Mouse (Mus musculus) layer of hippocampus, adult 8-10 months (tissue): ENCODE results near the gene Mcoln2. TPM values are rescaled to one million over a fixed set of nuclear protein-coding genes. Genes with fewer than 3 reads are reported as not detected.
"Not testable (repeated sequence)": the region's sequence is repeated elsewhere in the genome, so short reads cannot be mapped to it uniquely, and the experiment has no call there.

Source experiments
- DNase-seq, 2 experiments: peaks; one replicate each; pipeline ENCODE4 v3.0.0; 2022; ENCODE audit warnings: low spot score in 2 of 2
- total RNA-seq, 4 experiments: library from RNA; stranded (reverse); gene quantifications; 2 replicates each; pipeline ENCODE4 v1.2.4; 2022

Mcoln2 gene
- total RNA-seq, 4 experiments from 2014 or later = 0.34 to 0.36 TPM; not detected in 2

GRCm38 (mm10) chr3:146184992-146185657 lies 35.5 kb downstream of the Mcoln2 start:
- DNase-seq = peak; percentile 59 to 78

DNA sequence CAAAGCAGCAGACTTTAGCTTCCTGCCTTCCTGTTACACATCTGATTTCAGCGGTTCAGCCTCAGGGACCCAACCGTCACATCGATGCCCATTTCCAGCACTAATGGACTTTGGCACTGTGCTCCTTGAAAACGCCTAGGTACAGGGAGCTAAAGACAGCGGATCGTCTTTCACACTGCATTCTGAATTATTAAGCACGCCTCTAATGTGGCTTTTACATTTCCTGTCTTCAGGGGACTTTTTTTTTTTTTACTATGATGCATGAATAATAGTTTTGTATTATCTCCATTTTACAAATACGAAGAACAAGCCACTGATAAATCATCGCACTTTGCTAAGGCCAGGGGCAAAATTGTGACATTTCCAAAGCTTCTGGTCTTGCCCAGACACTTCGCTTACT lies 36.4 kb downstream of the Mcoln2 start:
- DNase-seq = no peak

- no peak for DNase-seq
Measured at GRCm38 (mm10) chr3:146189933-146190332, 40.3 kb downstream of the Mcoln2 start.

DNA sequence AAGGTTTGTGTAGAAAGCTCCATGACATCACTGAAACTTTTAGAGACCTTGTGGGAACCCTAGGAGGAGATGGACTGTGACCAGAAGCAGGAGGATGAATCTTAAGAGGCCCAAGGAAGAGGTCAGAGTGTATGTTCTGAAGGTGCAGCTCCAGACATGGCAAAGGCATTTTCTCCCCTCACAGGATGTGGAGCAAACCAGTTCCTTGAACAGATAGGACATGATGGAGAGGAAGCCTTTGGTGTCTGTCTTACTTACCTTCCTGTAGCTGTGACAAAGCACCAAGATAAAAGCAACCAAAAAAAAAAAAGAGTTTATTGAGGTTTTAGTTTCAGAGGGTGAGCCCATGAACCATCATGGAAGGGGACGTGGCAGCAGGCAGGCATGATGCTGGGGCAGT lies 42.9 kb downstream of the Mcoln2 start:
- DNase-seq = no peak

DNA sequence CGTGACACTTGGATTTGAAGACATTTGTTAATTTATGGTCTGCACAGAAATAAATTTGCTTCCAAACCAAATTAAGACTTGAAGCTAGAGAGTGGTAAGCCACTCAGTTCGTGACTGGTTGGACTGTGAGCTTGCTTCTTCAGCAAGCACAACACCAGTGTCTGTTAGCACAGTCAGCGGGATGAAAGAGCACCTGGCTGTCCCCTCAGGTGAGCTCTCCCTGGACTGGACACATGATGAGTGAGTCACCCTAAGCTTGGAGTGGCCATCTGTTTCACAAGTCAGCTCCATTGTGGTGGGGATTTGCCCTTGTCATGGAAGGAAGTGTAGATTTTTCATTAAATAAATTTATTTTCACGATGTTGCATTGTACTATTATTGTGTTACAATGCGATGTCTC lies 45.5 kb downstream of the Mcoln2 start:
- DNase-seq = no peak

DNA sequence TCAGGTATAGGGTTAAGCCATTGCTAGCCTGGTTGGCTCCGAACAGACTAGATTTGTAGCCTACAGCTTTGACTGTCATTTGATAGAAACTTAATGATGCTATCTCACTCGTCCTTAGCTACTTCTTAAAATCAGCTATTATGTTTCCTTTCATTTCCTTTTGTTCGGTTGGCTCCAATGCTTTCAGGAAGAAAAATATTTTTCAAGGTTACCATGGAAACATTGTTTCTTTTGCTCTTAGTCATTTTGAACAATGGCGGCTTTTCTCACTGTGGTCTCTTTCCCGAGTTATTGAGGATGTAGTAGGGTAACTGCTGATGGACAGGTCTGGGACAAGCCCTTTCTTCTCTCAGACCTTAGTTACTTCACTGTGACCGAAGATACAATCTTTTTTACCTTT lies 46.7 kb downstream of the Mcoln2 start:
- DNase-seq = no peak

DNA sequence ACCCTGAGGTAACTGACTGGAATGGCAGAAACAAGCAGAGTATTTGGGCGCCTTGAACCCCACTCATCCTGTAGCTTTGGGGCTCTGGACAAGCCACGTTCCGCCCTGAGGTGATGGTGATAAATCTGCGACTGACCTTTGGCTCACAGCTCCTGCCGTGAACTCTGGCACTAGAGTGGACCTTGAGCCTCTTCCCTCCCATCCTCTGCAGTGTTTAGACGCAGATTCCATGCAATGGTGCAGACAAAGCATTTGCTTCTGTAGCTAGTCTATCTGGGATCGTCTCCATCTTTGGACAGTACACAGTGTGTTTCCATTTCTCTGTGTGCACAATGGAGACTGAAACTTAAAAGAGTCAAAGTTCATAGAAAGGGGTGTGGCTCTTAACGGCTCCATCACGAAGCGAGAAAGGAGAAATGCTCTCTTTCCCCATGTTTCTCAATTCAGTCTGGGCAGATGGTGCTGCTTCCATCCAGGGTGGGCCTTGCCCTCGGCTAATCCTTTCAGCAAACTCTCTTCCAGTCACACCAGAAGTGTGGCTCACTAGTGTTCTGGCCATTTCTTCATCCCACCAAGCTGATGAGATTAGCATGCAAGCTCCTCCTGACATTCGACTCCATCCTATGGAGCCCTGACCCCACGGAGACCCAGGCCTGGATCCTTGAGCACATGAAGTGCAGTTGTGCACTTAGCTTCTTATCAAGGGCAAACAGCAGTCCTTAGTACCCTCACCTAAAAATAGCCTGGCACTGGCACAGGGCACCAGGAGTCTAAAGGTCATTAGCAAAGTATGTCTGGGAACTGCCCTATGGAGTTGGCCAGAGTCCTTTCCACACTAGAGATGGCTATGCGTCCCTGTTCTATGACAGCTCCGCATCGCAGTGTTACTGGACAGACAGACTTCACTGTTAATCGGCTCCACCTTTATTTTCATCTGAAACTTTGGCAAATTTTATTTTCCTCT lies 47.4 kb downstream of the Mcoln2 start:
- DNase-seq = no peak

DNA sequence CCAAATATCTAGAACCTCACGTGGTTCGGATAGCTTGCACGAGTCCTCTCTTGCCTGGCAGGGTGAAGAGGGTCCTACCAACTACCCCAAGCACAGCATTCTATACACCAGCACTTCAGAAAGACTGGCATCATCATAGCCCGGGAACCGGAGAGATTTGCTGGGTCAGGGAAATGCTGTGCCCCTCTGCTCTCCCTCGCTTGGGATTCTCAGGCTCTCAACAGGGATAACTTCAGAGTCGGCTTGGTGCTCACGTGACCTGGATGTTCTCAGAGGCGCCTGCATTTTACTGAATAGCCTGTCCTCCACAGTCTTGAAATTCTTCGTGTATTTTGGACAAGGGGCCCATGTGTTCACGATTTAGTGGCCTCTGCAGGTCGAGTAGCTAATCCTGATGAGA lies 48.2 kb downstream of the Mcoln2 start:
- DNase-seq = no peak

GRCm38 (mm10) chr3:146198803-146199481 lies 49.3 kb downstream of the Mcoln2 start:
- DNase-seq = no peak

- no peak for DNase-seq
Measured at GRCm38 (mm10) chr3:146199486-146199885, 49.9 kb downstream of the Mcoln2 start.

GRCm38 (mm10) chr3:146204375-146204774 lies 54.7 kb downstream of the Mcoln2 start:
- DNase-seq = no peak

DNA sequence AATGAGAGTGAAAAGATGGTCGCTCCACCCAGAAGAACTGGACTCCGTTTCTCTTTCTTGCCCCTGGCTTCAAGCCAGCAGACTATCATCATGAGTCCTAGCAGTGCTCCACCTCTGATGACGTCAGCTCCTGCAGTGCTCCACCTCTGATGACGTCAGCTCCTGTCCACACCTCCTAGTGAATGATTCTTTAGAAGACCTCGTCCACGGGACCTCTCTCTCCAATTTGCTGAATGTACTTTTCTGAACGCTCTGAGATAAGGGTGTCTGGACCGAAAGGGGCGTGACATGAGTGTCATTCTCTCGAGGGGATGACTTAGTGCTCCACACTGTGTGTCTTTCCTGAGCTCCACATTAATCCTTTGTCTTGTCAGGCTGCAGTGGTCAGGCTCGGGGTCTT lies 55.7 kb downstream of the Mcoln2 start:
- no peak for DNase-seq

GRCm38 (mm10) chr3:146206635-146207034 lies 57.0 kb downstream of the Mcoln2 start:
- DNase-seq = no peak

- DNase-seq = no peak
Measured at GRCm38 (mm10) chr3:146207440-146207839, 57.8 kb downstream of the Mcoln2 start.

GRCm38 (mm10) chr3:146209759-146210158 lies 60.1 kb downstream of the Mcoln2 start:
- DNase-seq = not testable (repeated sequence)

DNA sequence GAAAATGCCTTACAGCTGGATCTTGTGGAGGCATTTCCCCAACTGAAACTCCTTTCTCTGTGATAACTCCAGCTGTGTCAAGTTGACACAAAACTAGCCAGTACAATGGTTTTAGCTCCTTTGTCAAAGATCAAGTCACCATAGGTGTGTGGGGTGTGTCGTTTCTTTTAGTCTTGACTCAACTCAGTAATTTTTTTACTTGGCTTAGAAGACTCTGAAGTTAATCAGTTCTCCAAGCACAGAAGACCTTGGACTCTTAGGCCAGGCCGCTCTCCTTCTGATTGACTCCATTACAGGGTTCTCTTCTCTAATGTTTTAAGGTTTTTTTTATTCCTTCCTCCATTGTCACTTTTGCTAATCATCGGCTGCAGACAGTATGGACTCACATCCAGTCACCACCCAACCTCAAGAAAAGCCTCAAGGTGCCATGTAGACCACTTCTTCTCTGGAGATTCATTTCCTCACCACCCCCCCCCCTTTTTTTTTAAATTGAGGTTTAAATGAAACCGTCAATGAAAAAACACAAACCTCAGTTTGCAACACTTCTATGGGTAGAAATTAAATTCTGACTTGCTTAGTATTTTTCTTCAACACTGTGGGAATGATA lies 61.6 kb downstream of the Mcoln2 start:
- DNase-seq = no peak

DNA sequence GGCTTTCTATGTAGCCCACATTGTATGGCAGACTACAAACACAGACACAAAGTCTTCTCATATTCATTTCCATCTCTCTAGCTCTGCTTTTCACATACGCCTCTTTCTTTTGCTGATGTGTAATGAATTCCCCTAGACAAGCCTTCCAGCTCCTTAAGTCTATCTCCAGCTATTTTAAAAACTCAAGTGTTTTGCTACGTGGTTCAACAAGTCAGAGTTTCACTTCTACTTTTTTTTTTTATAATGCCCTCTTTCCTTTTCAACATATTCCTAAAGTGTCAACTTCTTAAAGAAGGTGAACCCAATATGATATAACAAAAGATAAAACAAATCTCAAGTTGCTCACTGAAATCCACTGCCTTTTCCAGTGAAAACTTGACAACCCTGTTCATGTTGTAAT lies 62.3 kb downstream of the Mcoln2 start:
- no peak for DNase-seq

DNA sequence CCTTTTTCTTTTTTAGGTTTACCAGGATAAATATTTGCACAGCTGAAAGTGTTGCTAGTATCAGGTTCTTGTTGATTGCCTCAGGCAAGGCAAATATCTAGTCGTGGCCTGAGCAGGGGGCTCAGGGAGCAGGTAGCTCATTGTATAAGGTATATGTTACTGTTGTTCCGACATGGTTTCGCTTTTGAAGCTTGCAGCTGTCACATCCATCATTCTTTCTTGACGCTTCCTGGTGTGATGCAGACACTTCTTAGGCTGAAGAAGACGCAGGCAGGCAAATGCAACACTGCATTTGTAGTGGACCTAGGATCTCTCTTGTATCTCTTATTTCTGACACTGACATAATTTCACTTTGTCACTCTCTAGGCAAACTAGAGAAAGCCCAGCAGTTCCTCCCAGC lies 63.7 kb downstream of the Mcoln2 start:
- DNase-seq = no peak

- DNase-seq = no peak
Measured at GRCm38 (mm10) chr3:146216561-146216960, 66.9 kb downstream of the Mcoln2 start.

- DNase-seq = no peak
Measured at GRCm38 (mm10) chr3:146220776-146221486, 71.3 kb downstream of the Mcoln2 start, which contains the start of gene Lpar3. TSS of gene Lpar3 (plus strand) at chr3:146220963.

- DNase-seq = no peak
Measured at GRCm38 (mm10) chr3:146224271-146224670, 74.6 kb downstream of the Mcoln2 start.
